Mouse (Mus musculus) bone marrow macrophage, adult 2 months (primary cell): ENCODE measurements at regions not wholly inside any gene's neighbourhood (a gene's known extent, or its start where the extent isn't known, plus 50 kb on each side); places are given as distances from the start of the nearest gene placed in this dataset.
"Not testable (repeated sequence)": the region's sequence is repeated elsewhere in the genome, so short reads cannot be mapped to it uniquely, and the experiment has no call there.

Source experiments
- H3K27ac ChIP-seq: 2 replicates; pipeline ENCODE4 v1.5.1; 2012; ENCODE audit warnings: low read depth, low read length; ENCODE audit not compliant: insufficient read depth
- H3K4me1 ChIP-seq: 2 replicates; pipeline ENCODE4 v1.6.1; 2012; ENCODE audit warnings: low read length; ENCODE audit not compliant: control insufficient read depth, insufficient read depth
- H3K4me3 ChIP-seq: 2 replicates; pipeline ENCODE4 v1.5.1; 2012; ENCODE audit warnings: mild to moderate bottlenecking, low read length, moderate library complexity; ENCODE audit not compliant: insufficient read depth
- CTCF ChIP-seq: IDR thresholded peaks from 2 replicates; pipeline ENCODE4 v1.5.1; 2012; ENCODE audit warnings: low read depth, mild to moderate bottlenecking, low read length, moderate library complexity
- POLR2A ChIP-seq: IDR thresholded peaks from 2 replicates; pipeline ENCODE4 v1.6.1; 2012; ENCODE audit warnings: mild to moderate bottlenecking, low read depth, low read length, borderline replicate concordance

- Histone ChIP-seq H3K4me1 (no peaks in the 10 kb centered on the region), H3K27ac (no peak overlapping the region), H3K4me3 (no peak overlapping the region)
- TF ChIP-seq CTCF (no peak), POLR2A (no peak)
Observed at GRCm38 (mm10) chr1:147084129-147084799, 589.7 kb downstream of the Brinp3 start.

- Histone ChIP-seq H3K4me3 (no peak overlapping the region), H3K27ac (no peak overlapping the region), H3K4me1 (no peaks in the 10 kb centered on the region)
- no peak for TF ChIP-seq POLR2A
- TF ChIP-seq CTCF: no peak
Observed at GRCm38 (mm10) chr1:147125541-147125940, 631.0 kb downstream of the Brinp3 start.

- TF ChIP-seq CTCF: no peak
- TF ChIP-seq POLR2A: no peak
- H3K27ac ChIP-seq: no peak overlapping the region
- no peaks in the 10 kb centered on the region for H3K4me1 ChIP-seq
Observed at GRCm38 (mm10) chr1:147138176-147138575, 643.6 kb downstream of the Brinp3 start.

GRCm38 (mm10) chr1:147175350-147175749 lies 680.8 kb downstream of the Brinp3 start:
- Histone ChIP-seq H3K27ac (no peak overlapping the region), H3K4me1 (no peaks in the 10 kb centered on the region), H3K4me3 (no peak overlapping the region)
- TF ChIP-seq CTCF (no peak), POLR2A (no peak)

More at GRCm38 (mm10) chr1:147138176-147138575, 643.6 kb downstream of the Brinp3 start:
- no peak overlapping the region for H3K4me3 ChIP-seq

- Histone ChIP-seq H3K4me1 (no peaks in the 10 kb centered on the region), H3K4me3 (no peak overlapping the region), H3K27ac (no peak overlapping the region)
- no peak for TF ChIP-seq POLR2A
- TF ChIP-seq CTCF: no peak
Observed at GRCm38 (mm10) chr1:147186799-147187198, 692.2 kb downstream of the Brinp3 start.

- H3K4me1 ChIP-seq: no peaks in the 10 kb centered on the region
- TF ChIP-seq POLR2A: no peak
- no peak for TF ChIP-seq CTCF
- no peak overlapping the region for H3K4me3 ChIP-seq
- no peak overlapping the region for H3K27ac ChIP-seq
Observed at GRCm38 (mm10) chr1:147187251-147188025, 692.9 kb downstream of the Brinp3 start.

GRCm38 (mm10) chr1:147199959-147200358 lies 705.4 kb downstream of the Brinp3 start:
- not testable (repeated sequence) for H3K4me3 ChIP-seq, H3K4me1 ChIP-seq, H3K27ac ChIP-seq

- not testable (repeated sequence) for H3K4me3 ChIP-seq, H3K27ac ChIP-seq, H3K4me1 ChIP-seq
Observed at GRCm38 (mm10) chr1:147214890-147215289, 720.3 kb downstream of the Brinp3 start.

- TF ChIP-seq CTCF: no peak
- TF ChIP-seq POLR2A: no peak
- no peak overlapping the region for H3K27ac ChIP-seq
- H3K4me3 ChIP-seq: no peak overlapping the region
- peaks cover 3% of the 10 kb centered on the region for H3K4me1 ChIP-seq
Observed at GRCm38 (mm10) chr1:147217965-147218364, 723.4 kb downstream of the Brinp3 start.

- TF ChIP-seq POLR2A: no peak
- TF ChIP-seq CTCF: no peak
- no peak overlapping the region for H3K4me3 ChIP-seq
- no peak overlapping the region for H3K27ac ChIP-seq
- H3K4me1 ChIP-seq: peaks cover 3% of the 10 kb centered on the region
Observed at GRCm38 (mm10) chr1:147219438-147219837, 724.9 kb downstream of the Brinp3 start.
